Mouse (Mus musculus) MEL (cell line): ENCODE data around the gene Selenot. TPM values are rescaled to one million over a fixed set of nuclear protein-coding genes. Genes with fewer than 3 reads are reported as not detected.

Source experiments
- DNase-seq: peaks from one replicate; pipeline ENCODE4 v3.0.0; 2011; ENCODE audit warnings: low read depth, low spot score
- H3K27ac ChIP-seq: 2 replicates; pipeline ENCODE4 v1.5.1; 2012; ENCODE audit warnings: low read depth, mild to moderate bottlenecking, control low read depth, low read length, moderate library complexity; ENCODE audit not compliant: control insufficient read depth
- H3K27me3 ChIP-seq, 2 experiments: fragments of 150-350 bp in 1 of 2; sonication (generic) in 1 of 2; 2 replicates each; pipeline ENCODE4 v1.6.1; 2012; ENCODE audit warnings: low read length in 2 of 2, mild to moderate bottlenecking in 2 of 2, improper control_type of control experiment in 1 of 2, moderate library complexity in 1 of 2; ENCODE audit not compliant: insufficient read depth in 2 of 2, control insufficient read depth in 1 of 2
- H3K36me3 ChIP-seq, 2 experiments: 2 replicates each; pipeline ENCODE4 v1.6.1; 2012 to 2014; ENCODE audit warnings: low read length in 2 of 2, improper control_type of control experiment in 1 of 2, inconsistent platforms in 1 of 2, mild to moderate bottlenecking in 1 of 2; ENCODE audit not compliant: insufficient read depth in 2 of 2, control insufficient read depth in 1 of 2
- H3K4me1 ChIP-seq, 2 experiments: fragments of 150-350 bp in 1 of 2; sonication (generic) in 1 of 2; 2 replicates each; pipeline ENCODE4 v1.6.1; 2012; ENCODE audit warnings: low read length in 2 of 2, improper control_type of control experiment in 1 of 2, mild to moderate bottlenecking in 1 of 2; ENCODE audit not compliant: insufficient read depth in 2 of 2, control insufficient read depth in 1 of 2
- H3K4me3 ChIP-seq, 2 experiments: fragments of 150-350 bp in 1 of 2; sonication (generic) in 1 of 2; 2 replicates each; pipeline ENCODE4 v1.5.1; 2012; ENCODE audit warnings: low read depth in 2 of 2, low read length in 2 of 2, mild to moderate bottlenecking in 2 of 2, moderate library complexity in 2 of 2, control low read depth in 1 of 2, improper control_type of control experiment in 1 of 2; ENCODE audit not compliant: control insufficient read depth in 1 of 2, insufficient read depth in 1 of 2
- H3K79me2 ChIP-seq: 2 replicates; pipeline ENCODE4 v1.6.1; 2012; ENCODE audit warnings: mild to moderate bottlenecking, low read length, moderate library complexity; ENCODE audit not compliant: control insufficient read depth, poor library complexity, insufficient read depth
- H3K9ac ChIP-seq: 2 replicates; pipeline ENCODE4 v1.6.1; 2012; ENCODE audit warnings: low read depth, mild to moderate bottlenecking, control low read depth, low read length, moderate library complexity; ENCODE audit not compliant: control insufficient read depth, poor library complexity, severe bottlenecking
- H3K9me3 ChIP-seq: fragments of 150-350 bp; sonication (generic); replicated peaks from 2 replicates; pipeline ENCODE4 v1.6.1; 2012; ENCODE audit warnings: mild to moderate bottlenecking, low read length, improper control_type of control experiment, moderate library complexity; ENCODE audit not compliant: insufficient read depth
- BHLHE40 ChIP-seq: IDR thresholded peaks from 2 replicates; pipeline ENCODE4 v1.6.1; 2012; ENCODE audit warnings: low read depth, mild to moderate bottlenecking, inconsistent platforms, low read length, improper control_type of control experiment, borderline replicate concordance
- CTCF ChIP-seq, 3 experiments: IDR thresholded peaks in 2 of 3; conservative IDR thresholded peaks in 1 of 3; 2 replicates each; pipeline ENCODE4 v1.5.1; 2011 to 2012; ENCODE audit warnings: low read length in 3 of 3, low read depth in 2 of 3, mild to moderate bottlenecking in 2 of 3, improper control_type of control experiment in 1 of 3, inconsistent platforms in 1 of 3, mixed read lengths in 1 of 3, moderate library complexity in 1 of 3; ENCODE audit not compliant: control insufficient read depth in 1 of 3, insufficient read depth in 1 of 3, poor library complexity in 1 of 3, severe bottlenecking in 1 of 3
- ELF1 ChIP-seq: IDR thresholded peaks from 2 replicates; pipeline ENCODE4 v1.6.1; 2014; ENCODE audit warnings: low read depth, mild to moderate bottlenecking, inconsistent platforms, low read length, improper control_type of control experiment, moderate library complexity
- ETS1 ChIP-seq: IDR thresholded peaks from 2 replicates; pipeline ENCODE4 v1.6.1; 2012; ENCODE audit warnings: low read depth, mild to moderate bottlenecking, inconsistent platforms, low read length, improper control_type of control experiment, moderate library complexity
- GABPA ChIP-seq: IDR thresholded peaks from 2 replicates; pipeline ENCODE4 v1.6.1; 2012; ENCODE audit warnings: low read depth, mild to moderate bottlenecking, inconsistent platforms, low read length, improper control_type of control experiment, moderate library complexity
- GATA1 ChIP-seq: IDR thresholded peaks from 2 replicates; pipeline ENCODE4 v1.6.1; 2011; ENCODE audit warnings: low read depth, low read length, improper control_type of control experiment
- HCFC1 ChIP-seq: IDR thresholded peaks from 2 replicates; pipeline ENCODE4 v1.6.1; 2012; ENCODE audit warnings: low read depth, mild to moderate bottlenecking, inconsistent platforms, low read length, improper control_type of control experiment, moderate library complexity
- JUND ChIP-seq: IDR thresholded peaks from 2 replicates; pipeline ENCODE4 v1.6.1; 2011; ENCODE audit warnings: low read depth, mild to moderate bottlenecking, improper control_type of control experiment, low read length
- KAT2A ChIP-seq: conservative IDR thresholded peaks from 2 replicates; pipeline ENCODE4 v1.6.1; 2012; ENCODE audit warnings: low read depth, low read length, improper control_type of control experiment, inconsistent platforms
- POLR2A ChIP-seq, 2 experiments: IDR thresholded peaks; 2 replicates each; pipeline ENCODE4 v1.6.1; 2011 to 2012; ENCODE audit warnings: low read length in 2 of 2, mild to moderate bottlenecking in 2 of 2, control low read depth in 1 of 2, improper control_type of control experiment in 1 of 2, low read depth in 1 of 2, moderate library complexity in 1 of 2; ENCODE audit not compliant: control insufficient read depth in 1 of 2, insufficient read depth in 1 of 2, poor library complexity in 1 of 2
- RCOR1 ChIP-seq: IDR thresholded peaks from 2 replicates; pipeline ENCODE4 v1.6.1; 2012; ENCODE audit warnings: low read depth, mild to moderate bottlenecking, inconsistent platforms, low read length, improper control_type of control experiment
- SIN3A ChIP-seq: IDR thresholded peaks from 2 replicates; pipeline ENCODE4 v1.6.1; 2012; ENCODE audit warnings: low read length, improper control_type of control experiment, inconsistent platforms
- USF1 ChIP-seq: IDR thresholded peaks from 2 replicates; pipeline ENCODE4 v1.6.1; 2014; ENCODE audit warnings: low read depth, mild to moderate bottlenecking, inconsistent platforms, low read length, improper control_type of control experiment, moderate library complexity
- polyA plus RNA-seq, 2 experiments: library from polyadenylated mRNA; stranded (reverse) in 1 of 2; unstranded in 1 of 2; fragments of >175 nt in 1 of 2; fragments of >200 nt in 1 of 2; gene quantifications; 2 replicates each; pipeline versions ENCODE4 v1.2.1 to v1.2.4; 2012; ENCODE audit warnings: low replicate concordance in 2 of 2, low read depth in 1 of 2; ENCODE audit not compliant: insufficient read length in 2 of 2, insufficient read depth in 1 of 2, missing spikeins in 1 of 2
- total RNA-seq: library from RNA; depleted of rRNA; stranded (reverse); fragments of 300-350 nt; gene quantifications from 2 replicates; pipeline ENCODE4 v1.2.3, GENCODE M21; 2012; rRNA removed

The Selenot gene
- total and polyA plus RNA-seq, 3 experiments, result 78.3 to 107 (median 89.5) TPM

DNA sequence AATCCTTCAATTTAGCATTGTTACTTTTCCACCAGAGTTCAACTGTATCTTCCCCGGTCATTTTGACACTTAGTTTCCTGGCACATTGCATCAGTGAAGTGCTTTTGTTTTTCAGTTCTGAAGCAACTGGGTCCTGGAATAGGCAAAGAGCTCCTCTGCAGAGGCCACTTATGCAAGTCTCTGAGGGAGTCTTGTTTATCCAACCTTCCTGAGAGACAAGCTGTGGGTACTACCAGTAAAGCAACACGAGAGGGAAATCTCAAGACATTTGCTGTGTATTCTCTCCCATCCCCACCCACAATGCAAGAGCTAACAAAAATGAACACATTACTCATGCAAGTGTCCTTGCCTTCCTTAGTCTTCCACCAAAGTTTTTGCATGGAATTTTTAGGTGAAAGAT, 55.3 kb downstream of the Selenot start:
- no peak for TF ChIP-seq KAT2A
- no peak for TF ChIP-seq GABPA
- TF ChIP-seq JUND, result no peak
- TF ChIP-seq ETS1, result no peak
- no peak for TF ChIP-seq HCFC1
- no peak overlapping the region for H3K9ac ChIP-seq
- H3K79me2 ChIP-seq, result no peaks in the 10 kb centered on the region
- no peaks in the 10 kb centered on the region; a peak in 1 of 4 replicates for H3K36me3 ChIP-seq
- H3K27me3 ChIP-seq, result no peaks in the 10 kb centered on the region; a peak in 1 of 4 replicates
- no peaks in the 10 kb centered on the region for H3K9me3 ChIP-seq
- DNase-seq, result no peak
- no peak overlapping the region for H3K4me3 ChIP-seq
- peaks cover 0 to 5% of the 10 kb centered on the region in 2 experiments; a peak in 1 of 4 replicates for H3K4me1 ChIP-seq
- no peak overlapping the region for H3K27ac ChIP-seq

DNA sequence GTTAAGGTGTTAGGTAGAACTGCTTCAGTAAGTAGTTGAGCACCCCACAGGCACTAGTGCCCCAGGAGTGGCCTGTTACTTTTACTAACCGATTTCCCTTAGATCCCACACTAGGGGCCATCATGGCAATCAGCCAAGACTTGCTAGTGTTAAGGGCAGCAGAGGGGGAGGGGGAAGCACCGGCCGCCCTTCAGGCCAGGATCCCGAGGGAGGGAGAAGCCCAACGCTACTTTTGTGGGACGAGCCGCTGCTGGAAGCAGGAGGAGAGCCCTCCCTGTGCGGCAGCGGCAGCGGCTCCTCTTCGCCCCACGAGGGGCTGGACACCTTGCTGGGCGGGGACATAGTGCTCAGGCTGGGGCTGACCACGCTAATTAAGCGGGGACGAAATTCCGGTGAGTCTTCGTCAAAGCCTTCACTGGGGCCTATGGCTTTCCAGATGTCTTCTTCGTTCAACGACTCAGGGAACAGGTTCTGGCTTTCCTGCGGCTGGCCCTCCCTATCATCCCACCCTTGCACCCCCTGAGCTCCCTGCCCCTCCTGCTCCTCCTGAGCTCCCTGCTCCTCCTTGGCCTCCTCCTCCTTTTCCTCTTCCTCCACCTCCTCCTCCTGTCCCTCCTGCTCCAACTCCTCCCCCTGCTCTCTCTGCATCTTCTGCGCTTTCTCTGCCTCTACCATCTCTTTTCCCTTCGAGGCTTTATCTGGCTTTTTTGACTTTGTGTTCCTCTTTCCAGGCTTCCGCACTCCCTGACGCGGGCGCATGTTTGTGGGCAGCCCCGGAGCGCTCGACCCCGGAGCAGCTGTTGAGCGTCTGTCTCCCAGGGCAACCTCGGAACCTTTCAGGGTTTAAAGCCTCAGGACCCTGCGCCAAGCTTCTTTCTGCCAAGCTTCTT, 60.2 kb downstream of the Selenot start, which contains the start of gene Erich6:
Gene Erich6 (minus strand): TSS at position 802 of the 890 bp plus-strand sequence.
- no peaks in the 10 kb centered on the region for H3K27me3 ChIP-seq
- TF ChIP-seq POLR2A (IDR thresholded peaks at IDR 0.05; ENCODE audit: control insufficient read depth in 1 of 2, insufficient read depth in 1 of 2, low read depth in 1 of 2, low read length in 2 of 2, poor library complexity in 1 of 2) (no peak), CTCF (IDR thresholded peaks at IDR 0.05 in 2 of 3, conservative IDR thresholded peaks at IDR 0.05 in 1 of 3; ENCODE audit: control insufficient read depth in 1 of 3, insufficient read depth in 1 of 3, low read depth in 2 of 3, low read length in 3 of 3, poor library complexity in 1 of 3, severe bottlenecking in 1 of 3) (no peak), USF1 (no peak), RCOR1 (peak; percentile 11; the same call in 1 of the 2 replicates), BHLHE40 (no peak), ELF1 (no peak), SIN3A (peak; percentile 34; the same call in 1 of the 2 replicates), GATA1 (no peak)
- peak; percentile 71 for DNase-seq
- H3K36me3 ChIP-seq, result no peaks in the 10 kb centered on the region; a peak in 1 of 4 replicates
- peak within 1 kb of the TSS; percentile 43 to 58 for H3K4me3 ChIP-seq
- no peak within 1 kb of the TSS for H3K27ac ChIP-seq
- H3K4me1 ChIP-seq, result peaks cover 0 to 5% of the 10 kb centered on the region in 2 experiments; a peak in 1 of 4 replicates
- no peaks in the 10 kb centered on the region for H3K79me2 ChIP-seq
- H3K9me3 ChIP-seq, result no peaks in the 10 kb centered on the region
- H3K9ac ChIP-seq, result peak within 1 kb of the TSS; percentile 53

Other genes with a start within 250 kb of the Selenot start
- 10.7 and 10.9 TPM in 2 replicates for gene Tsc22d2, start 161.9 kb upstream of the Selenot start, total RNA-seq
- gene Tsc22d2, start 161.9 kb upstream of the Selenot start, polyA plus RNA-seq, result 10 to 100 TPM in 1 of 2 experiments, not detected in 1; 13.3 TPM
- 70.2 and 79.5 TPM in 2 replicates for gene Eif2a, start 50.8 kb upstream of the Selenot start, total RNA-seq
- gene Eif2a, start 50.8 kb upstream of the Selenot start, polyA plus RNA-seq, result 100 to 1,000 TPM in 1 of 2 experiments, 10 to 100 TPM in 1; 67.3 to 192 TPM
- 78.7 and 96.3 TPM in 2 replicates for gene Serp1, start 50.7 kb upstream of the Selenot start, total RNA-seq
- 10 to 100 TPM; 80.5 to 83.8 TPM for gene Serp1, start 50.7 kb upstream of the Selenot start, polyA plus RNA-seq
- not detected in 2 replicates for gene Erich6, start 60.6 kb downstream of the Selenot start, total RNA-seq
- under 1 TPM in 1 of 2 experiments, not detected in 1; 0.08 TPM for gene Erich6, start 60.6 kb downstream of the Selenot start, polyA plus RNA-seq
- gene Siah2, start 115.8 kb downstream of the Selenot start, total RNA-seq, result 17.6 and 20.4 TPM in 2 replicates
- gene Siah2, start 115.8 kb downstream of the Selenot start, polyA plus RNA-seq, result 10 to 100 TPM; 22.5 to 58.1 TPM
- gene Mindy4b-ps, start 245.7 kb downstream of the Selenot start, total RNA-seq, result not detected in 2 replicates
- gene Mindy4b-ps, start 245.7 kb downstream of the Selenot start, polyA plus RNA-seq, result not detected